Mouse (Mus musculus): ENCODE data around the gene Ttll1. TPM values are rescaled to one million over a fixed set of nuclear protein-coding genes. Genes with fewer than 3 reads are reported as not detected.
A peak's percentile ranks its signal among the peaks of the same experiment; 100 is the strongest.

Ttll1 gene
- polyA plus RNA-seq, 1 experiment from 2014 or later, result 18.7 TPM

GRCm38 (mm10) chr15:83473251-83473650 is 37.4 kb downstream of the Ttll1 start:
- no peak overlapping the region for H3K9ac ChIP-seq (ENCODE audit: low read depth, low read length)
- H3K27ac ChIP-seq (ENCODE audit: low read depth, low read length), result no peak overlapping the region
- H3K4me2 ChIP-seq, result no peak overlapping the region
- H3K4me3 ChIP-seq (ENCODE audit: low read depth, low read length), result no peak overlapping the region
- H3K4me1 ChIP-seq (ENCODE audit: control insufficient read depth, insufficient read depth, low read length), result peaks cover 11% of the 10 kb centered on the region
- WGBS (ENCODE audit: insufficient replicate concordance), result 88% methylated on average over 1 of the region's 1 CpGs
- no peaks in the 10 kb centered on the region for H3K36me3 ChIP-seq (ENCODE audit: control insufficient read depth, insufficient read depth, low read length)
- no peaks in the 10 kb centered on the region for H3K9me3 ChIP-seq (replicated peaks; ENCODE audit: control insufficient read depth, low read length)
- ATAC-seq (replicated peaks; ENCODE audit: insufficient number of reproducible peaks, low FRiP score, low TSS enrichment), result no peak
- H3K27me3 ChIP-seq (ENCODE audit: control insufficient read depth, insufficient read depth, low read length), result no peaks in the 10 kb centered on the region

GRCm38 (mm10) chr15:83471476-83471875 is 39.2 kb downstream of the Ttll1 start:
- H3K27ac ChIP-seq (ENCODE audit: low read depth, low read length), result no peak overlapping the region
- WGBS (ENCODE audit: insufficient replicate concordance), result 58% methylated on average over 7 of the region's 7 CpGs
- H3K36me3 ChIP-seq (ENCODE audit: control insufficient read depth, insufficient read depth, low read length), result no peaks in the 10 kb centered on the region
- no peaks in the 10 kb centered on the region for H3K9me3 ChIP-seq (replicated peaks; ENCODE audit: control insufficient read depth, low read length)
- no peak overlapping the region for H3K9ac ChIP-seq (ENCODE audit: low read depth, low read length)
- ATAC-seq (replicated peaks; ENCODE audit: insufficient number of reproducible peaks, low FRiP score, low TSS enrichment), result no peak
- H3K4me2 ChIP-seq, result no peak overlapping the region
- no peak overlapping the region for H3K4me3 ChIP-seq (ENCODE audit: low read depth, low read length)
- H3K27me3 ChIP-seq (ENCODE audit: control insufficient read depth, insufficient read depth, low read length), result no peaks in the 10 kb centered on the region
- peaks cover 11% of the 10 kb centered on the region for H3K4me1 ChIP-seq (ENCODE audit: control insufficient read depth, insufficient read depth, low read length)

DNA sequence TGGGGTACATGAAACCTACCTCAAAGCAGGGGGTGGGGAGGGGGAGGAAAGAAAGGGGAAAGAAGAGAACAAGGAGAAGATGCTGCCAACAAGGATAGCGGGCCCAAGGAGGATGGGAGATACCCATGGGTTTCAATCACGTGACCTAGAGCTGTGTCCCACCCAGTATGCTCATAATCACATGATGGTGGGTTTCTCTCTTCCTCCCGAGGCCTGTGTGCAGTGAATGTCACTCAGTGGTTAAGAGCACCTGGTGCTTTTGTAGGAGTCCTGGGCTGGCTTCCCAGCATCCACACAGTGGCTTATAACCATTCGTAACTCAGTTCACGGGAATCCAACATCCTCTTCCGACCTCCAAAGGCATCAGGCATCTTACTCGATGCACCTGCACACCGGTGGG is 40.2 kb downstream of the Ttll1 start:
- Histone ChIP-seq H3K4me2 (no peak overlapping the region), H3K36me3 (ENCODE audit: control insufficient read depth, insufficient read depth, low read length) (no peaks in the 10 kb centered on the region), H3K27ac (ENCODE audit: low read depth, low read length) (no peak overlapping the region), H3K4me3 (ENCODE audit: low read depth, low read length) (no peak overlapping the region), H3K4me1 (ENCODE audit: control insufficient read depth, insufficient read depth, low read length) (peaks cover 11% of the 10 kb centered on the region), H3K27me3 (ENCODE audit: control insufficient read depth, insufficient read depth, low read length) (no peaks in the 10 kb centered on the region), H3K9me3 (replicated peaks; ENCODE audit: control insufficient read depth, low read length) (no peaks in the 10 kb centered on the region), H3K9ac (ENCODE audit: low read depth, low read length) (no peak overlapping the region)
- ATAC-seq (replicated peaks; ENCODE audit: insufficient number of reproducible peaks, low FRiP score, low TSS enrichment), result no peak
- 78% methylated on average over 8 of the region's 8 CpGs for WGBS (ENCODE audit: insufficient replicate concordance)

DNA sequence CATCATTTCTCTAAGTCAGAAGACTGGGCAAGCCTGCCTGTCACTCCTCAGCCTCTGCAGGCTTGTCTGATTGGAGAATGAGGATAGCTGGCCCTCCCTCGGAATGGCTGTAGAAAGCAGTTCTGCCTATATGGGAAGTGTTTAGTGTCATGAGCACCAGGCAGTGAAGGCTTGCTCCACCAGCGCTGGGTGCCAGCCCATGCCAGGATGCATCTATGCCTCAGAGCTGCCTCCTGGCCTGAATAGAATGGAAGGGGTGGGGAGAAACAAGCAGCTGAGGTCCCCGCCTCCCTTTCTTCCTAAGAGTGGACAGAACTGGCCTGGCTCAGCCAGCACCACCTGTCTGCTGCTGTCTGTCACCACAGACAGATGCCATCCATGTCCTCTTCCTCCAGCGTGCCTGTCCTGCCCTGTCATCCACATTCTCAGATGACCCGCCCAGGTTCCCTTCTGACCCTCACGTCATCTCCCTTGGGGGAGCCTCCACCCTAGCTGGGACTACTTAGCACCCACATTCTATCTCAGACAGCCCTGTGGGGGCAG is 41.3 kb downstream of the Ttll1 start:
- Histone ChIP-seq H3K27me3 (ENCODE audit: control insufficient read depth, insufficient read depth, low read length) (no peaks in the 10 kb centered on the region), H3K9ac (ENCODE audit: low read depth, low read length) (no peak overlapping the region), H3K9me3 (replicated peaks; ENCODE audit: control insufficient read depth, low read length) (no peaks in the 10 kb centered on the region), H3K36me3 (ENCODE audit: control insufficient read depth, insufficient read depth, low read length) (no peaks in the 10 kb centered on the region), H3K4me3 (ENCODE audit: low read depth, low read length) (no peak overlapping the region), H3K27ac (ENCODE audit: low read depth, low read length) (no peak overlapping the region), H3K4me2 (no peak overlapping the region), H3K4me1 (ENCODE audit: control insufficient read depth, insufficient read depth, low read length) (peaks cover 6% of the 10 kb centered on the region)
- ATAC-seq (replicated peaks; ENCODE audit: insufficient number of reproducible peaks, low FRiP score, low TSS enrichment), result no peak
- 55% methylated on average over 6 of the region's 6 CpGs for WGBS (ENCODE audit: insufficient replicate concordance)

GRCm38 (mm10) chr15:83467232-83467966 is 43.3 kb downstream of the Ttll1 start:
- no peak overlapping the region for H3K27ac ChIP-seq (ENCODE audit: low read depth, low read length)
- no peaks in the 10 kb centered on the region for H3K27me3 ChIP-seq (ENCODE audit: control insufficient read depth, insufficient read depth, low read length)
- H3K4me3 ChIP-seq (ENCODE audit: low read depth, low read length), result no peak overlapping the region
- no peaks in the 10 kb centered on the region for H3K9me3 ChIP-seq (replicated peaks; ENCODE audit: control insufficient read depth, low read length)
- peaks cover 8% of the 10 kb centered on the region; the same call in 1 of the 2 replicates for H3K4me1 ChIP-seq (ENCODE audit: control insufficient read depth, insufficient read depth, low read length)
- no peak for ATAC-seq (replicated peaks; ENCODE audit: insufficient number of reproducible peaks, low FRiP score, low TSS enrichment)
- whole genome bisulfite sequencing (ENCODE audit: insufficient replicate concordance), result 71% methylated on average over 9 of the region's 9 CpGs
- no peak overlapping the region for H3K4me2 ChIP-seq
- H3K9ac ChIP-seq (ENCODE audit: low read depth, low read length), result no peak overlapping the region
- H3K36me3 ChIP-seq (ENCODE audit: control insufficient read depth, insufficient read depth, low read length), result no peaks in the 10 kb centered on the region

- no peak for ATAC-seq (replicated peaks; ENCODE audit: insufficient number of reproducible peaks, low FRiP score, low TSS enrichment)
- H3K36me3 ChIP-seq (ENCODE audit: control insufficient read depth, insufficient read depth, low read length), result no peaks in the 10 kb centered on the region
- H3K27me3 ChIP-seq (ENCODE audit: control insufficient read depth, insufficient read depth, low read length), result no peaks in the 10 kb centered on the region
- no peak overlapping the region for H3K27ac ChIP-seq (ENCODE audit: low read depth, low read length)
- H3K4me1 ChIP-seq (ENCODE audit: control insufficient read depth, insufficient read depth, low read length), result peaks cover 8% of the 10 kb centered on the region; the same call in 1 of the 2 replicates
- no peak overlapping the region for H3K4me3 ChIP-seq (ENCODE audit: low read depth, low read length)
- H3K9me3 ChIP-seq (replicated peaks; ENCODE audit: control insufficient read depth, low read length), result no peaks in the 10 kb centered on the region
- whole genome bisulfite sequencing (ENCODE audit: insufficient replicate concordance), result 66% methylated on average over 4 of the region's 4 CpGs
- H3K9ac ChIP-seq (ENCODE audit: low read depth, low read length), result no peak overlapping the region
- H3K4me2 ChIP-seq, result no peak overlapping the region
Observed at GRCm38 (mm10) chr15:83466331-83466730, 44.4 kb downstream of the Ttll1 start.

DNA sequence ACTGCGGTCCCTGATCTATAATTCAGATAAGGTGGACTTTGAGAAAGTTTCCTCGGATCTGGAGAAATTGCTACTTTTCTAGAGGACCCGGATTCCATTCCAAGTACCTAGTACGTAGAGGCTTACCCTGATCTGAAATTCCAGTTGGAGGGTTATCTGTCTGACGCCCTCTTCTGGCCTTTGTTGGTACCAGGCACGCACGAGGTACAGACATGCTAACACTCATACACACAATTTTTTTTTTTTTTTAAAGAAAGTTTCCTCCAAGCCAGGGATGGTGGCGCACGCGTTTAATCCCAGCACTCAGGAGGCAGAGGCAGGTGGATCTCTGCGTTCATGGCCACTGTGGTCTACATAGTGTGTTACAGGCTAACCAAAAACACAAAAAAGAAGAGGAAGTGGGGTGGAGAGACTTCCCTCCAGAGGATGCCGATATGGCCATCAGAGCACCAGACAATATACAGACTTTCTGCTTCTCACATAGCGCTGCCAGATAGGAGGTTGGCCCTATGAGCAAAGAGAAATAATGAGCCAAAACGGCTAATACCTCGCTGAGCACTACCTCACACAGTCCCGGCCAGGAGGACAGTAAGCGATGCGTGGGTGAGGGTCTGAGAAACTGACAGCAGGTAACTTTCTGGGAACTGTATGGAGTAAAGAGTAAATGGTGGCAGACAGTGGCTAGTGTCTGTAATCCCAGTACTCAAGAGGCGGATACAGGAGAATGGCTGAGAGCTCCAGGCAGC is 45.6 kb downstream of the Ttll1 start:
- no peaks in the 10 kb centered on the region for H3K36me3 ChIP-seq (ENCODE audit: control insufficient read depth, insufficient read depth, low read length)
- H3K9me3 ChIP-seq (replicated peaks; ENCODE audit: control insufficient read depth, low read length), result no peaks in the 10 kb centered on the region
- ATAC-seq (replicated peaks; ENCODE audit: insufficient number of reproducible peaks, low FRiP score, low TSS enrichment), result no peak
- no peaks in the 10 kb centered on the region for H3K27me3 ChIP-seq (ENCODE audit: control insufficient read depth, insufficient read depth, low read length)
- 0 out of 2 replicates have a peak overlapping the region, but pooled peaks have one; percentile 75 for H3K27ac ChIP-seq (ENCODE audit: low read depth, low read length)
- no peak overlapping the region; the same call in 1 of the 2 replicates for H3K9ac ChIP-seq (ENCODE audit: low read depth, low read length)
- H3K4me3 ChIP-seq (ENCODE audit: low read depth, low read length), result peak overlapping the region; percentile 85
- peaks cover 8% of the 10 kb centered on the region; the same call in 1 of the 2 replicates for H3K4me1 ChIP-seq (ENCODE audit: control insufficient read depth, insufficient read depth, low read length)
- WGBS (ENCODE audit: insufficient replicate concordance), result 74% methylated on average over 19 of the region's 19 CpGs
- peak overlapping the region; percentile 97 for H3K4me2 ChIP-seq

DNA sequence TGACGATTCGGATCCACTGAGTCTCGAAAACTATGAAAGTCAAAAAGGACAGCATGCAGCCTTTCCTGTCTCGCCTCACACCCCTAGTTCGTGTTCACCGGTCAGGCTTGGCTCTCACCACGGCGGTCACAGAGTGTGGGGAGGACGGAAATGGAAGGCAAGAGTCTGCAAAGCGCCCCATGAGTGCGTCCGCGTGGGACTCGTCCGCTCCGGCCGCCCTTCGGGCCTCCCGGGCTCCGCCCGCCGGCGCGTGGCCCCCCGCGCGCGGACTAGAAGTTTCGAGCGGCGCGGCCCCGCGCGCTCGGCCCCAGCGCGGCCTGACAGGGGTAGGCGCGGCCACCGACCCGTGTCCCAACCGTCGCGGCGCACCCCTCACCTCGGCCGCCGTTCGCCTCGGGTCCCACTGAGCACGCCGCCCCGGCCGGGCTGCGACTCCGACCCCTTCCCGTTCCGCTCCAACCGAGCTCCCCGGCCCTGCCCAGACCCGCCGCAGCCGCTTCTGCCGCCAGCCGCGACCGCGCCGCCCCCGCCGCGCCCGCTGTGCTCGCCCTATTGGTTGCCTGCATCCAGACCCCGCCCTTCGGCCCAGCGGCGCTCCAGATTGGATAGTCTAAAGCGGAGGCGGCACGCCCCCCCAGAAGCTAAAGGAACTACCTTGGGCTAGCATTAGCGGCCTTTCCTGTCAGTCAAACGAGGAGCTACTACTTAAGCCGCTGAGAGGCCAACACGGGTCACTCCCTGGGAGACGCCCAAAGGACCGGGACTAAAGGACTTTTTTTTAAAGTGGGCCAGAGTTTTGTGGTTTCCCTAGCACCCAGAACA is 46.4 kb downstream of the Ttll1 start, which contains the start of gene Pacsin2:
Gene Pacsin2 (minus strand): TSS at position 524 of the 822 bp plus-strand sequence.
- peaks cover 8% of the 10 kb centered on the region; the same call in 1 of the 2 replicates for H3K4me1 ChIP-seq (ENCODE audit: control insufficient read depth, insufficient read depth, low read length)
- peak; percentile 98 for ATAC-seq (replicated peaks; ENCODE audit: insufficient number of reproducible peaks, low FRiP score, low TSS enrichment)
- no peaks in the 10 kb centered on the region for H3K36me3 ChIP-seq (ENCODE audit: control insufficient read depth, insufficient read depth, low read length)
- H3K9ac ChIP-seq (ENCODE audit: low read depth, low read length), result peak within 1 kb of the TSS; percentile 93
- H3K9me3 ChIP-seq (replicated peaks; ENCODE audit: control insufficient read depth, low read length), result no peaks in the 10 kb centered on the region
- peak within 1 kb of the TSS; percentile 97 for H3K4me2 ChIP-seq
- peak within 1 kb of the TSS; percentile 75 for H3K27ac ChIP-seq (ENCODE audit: low read depth, low read length)
- WGBS (ENCODE audit: insufficient replicate concordance), result under 1% methylated on average over 86 of the region's 88 CpGs
- H3K27me3 ChIP-seq (ENCODE audit: control insufficient read depth, insufficient read depth, low read length), result no peaks in the 10 kb centered on the region
- peak within 1 kb of the TSS; percentile 85 for H3K4me3 ChIP-seq (ENCODE audit: low read depth, low read length)

All from heart, embryonic 11.5 days (tissue).